Comparison of ENCODE assay signal across 23 mouse cellular contexts in genomic region chr9:102675922-102676321, GRCm38 (mm10). TPM values are rescaled to one million over a fixed set of nuclear protein-coding genes. Genes with fewer than 3 reads are reported as not detected.
DNase-seq lines count a peak whose midpoint lies in the region; ATAC-seq and TF ChIP-seq lines count a peak whose summit lies in the region.
"Had no signal": no experiment of that assay in that cellular context is flagged by ENCODE, and none has a peak within 500 bp of the region (broad histone marks: within the 10 kb centered on the region; RNA-seq: fewer than 3 reads in every experiment).

No protein-coding gene starts in this region.

- WGBS in heart, embryonic 11.5 days (ENCODE audit: insufficient replicate concordance), result 42% methylated on average over 5 of the region's 5 CpGs
- WGBS in intestine, embryonic 15.5 days, result 71% methylated on average over 5 of the region's 5 CpGs
- WGBS in intestine, postnatal 0 days, result 56% methylated on average over 5 of the region's 5 CpGs
- 81% methylated on average over 5 of the region's 5 CpGs for WGBS in stomach, postnatal 0 days
- WGBS in kidney, embryonic 15.5 days, result 85% methylated on average over 5 of the region's 5 CpGs

- H3K27ac ChIP-seq in heart, embryonic 11.5 days (ENCODE audit: low read depth, low read length), result no peak overlapping the region
- H3K27ac ChIP-seq in intestine, embryonic 15.5 days, result no peak overlapping the region
- H3K27ac ChIP-seq in intestine, postnatal 0 days (ENCODE audit: low read depth, low read length), result no peak overlapping the region
- no peak overlapping the region for H3K27ac ChIP-seq in stomach, postnatal 0 days (replicated peaks)
- no peak overlapping the region for H3K27ac ChIP-seq in kidney, embryonic 15.5 days
- H3K27ac ChIP-seq: embryonic facial prominence, embryonic 10.5 days; embryonic facial prominence, embryonic 12.5 days; forebrain, embryonic 12.5 days had no signal

- DNase-seq in heart, postnatal 14 days, result no peak
- no peak for DNase-seq in stomach, postnatal 0 days (ENCODE audit: low spot score)
- no peak for DNase-seq in natural killer cell, adult 2 months (ENCODE audit: low spot score in 2 of 2)
- DNase-seq in left cerebral cortex, adult 9 months (ENCODE audit: low spot score in 2 of 2), result no peak
- DNase-seq: adrenal gland, adult 8-10 months; adrenal gland, postnatal 14 days; adrenal gland, postnatal 36 days; cerebellum, adult 11-12 months; cerebellum, adult 2 months; cerebellum, adult 9-10 months; cerebellum, postnatal 10 days; cerebellum, postnatal 25 days; forebrain, postnatal 0 days had no signal

- no peak overlapping the region for H3K9ac ChIP-seq in heart, embryonic 11.5 days (ENCODE audit: low read depth, low read length)
- no peak overlapping the region for H3K9ac ChIP-seq in intestine, embryonic 15.5 days
- H3K9ac ChIP-seq in intestine, postnatal 0 days (ENCODE audit: low read depth, low read length), result no peak overlapping the region
- no peak overlapping the region for H3K9ac ChIP-seq in stomach, postnatal 0 days (ENCODE audit: low read length)
- H3K9ac ChIP-seq in kidney, embryonic 15.5 days, result no peak overlapping the region
- H3K9ac ChIP-seq: embryonic facial prominence, embryonic 12.5 days; forebrain, embryonic 12.5 days; forebrain, postnatal 0 days had no signal

- no peak overlapping the region for H3K4me2 ChIP-seq in heart, embryonic 11.5 days
- no peak overlapping the region for H3K4me2 ChIP-seq in intestine, embryonic 15.5 days (replicated peaks)
- H3K4me2 ChIP-seq in intestine, postnatal 0 days (replicated peaks; ENCODE audit: low read depth), result no peak overlapping the region
- H3K4me2 ChIP-seq in stomach, postnatal 0 days (replicated peaks; ENCODE audit: low read depth), result no peak overlapping the region
- no peak overlapping the region for H3K4me2 ChIP-seq in kidney, embryonic 15.5 days
- H3K4me2 ChIP-seq: embryonic facial prominence, embryonic 12.5 days; forebrain, embryonic 12.5 days had no signal

- no peak overlapping the region for H3K4me3 ChIP-seq in heart, embryonic 11.5 days (ENCODE audit: low read depth, low read length)
- H3K4me3 ChIP-seq in intestine, embryonic 15.5 days (replicated peaks), result no peak overlapping the region
- H3K4me3 ChIP-seq in intestine, postnatal 0 days (ENCODE audit: low read depth, low read length), result no peak overlapping the region
- H3K4me3 ChIP-seq in stomach, postnatal 0 days (ENCODE audit: low read depth, low read length), result no peak overlapping the region
- H3K4me3 ChIP-seq in kidney, embryonic 15.5 days (replicated peaks), result no peak overlapping the region
- H3K4me3 ChIP-seq: embryonic facial prominence, embryonic 10.5 days; embryonic facial prominence, embryonic 12.5 days; forebrain, embryonic 12.5 days had no signal

- no peak for TF ChIP-seq CTCF in intestine, postnatal 0 days (IDR thresholded peaks at IDR 0.05; ENCODE audit: low read depth)
- no peak for TF ChIP-seq CTCF in stomach, postnatal 0 days (IDR thresholded peaks at IDR 0.05; ENCODE audit: low read depth)

- 0 out of 2 replicates have a peak, but pooled peaks have one; percentile 18 for ATAC-seq in heart, embryonic 11.5 days (replicated peaks; ENCODE audit: insufficient number of reproducible peaks, low FRiP score, low TSS enrichment)
- peak; percentile 65 for ATAC-seq in intestine, embryonic 15.5 days
- peak; percentile 73 for ATAC-seq in intestine, postnatal 0 days
- ATAC-seq in stomach, postnatal 0 days (ENCODE audit: low FRiP score, low TSS enrichment), result peak; percentile 78
- no peak for ATAC-seq in kidney, embryonic 15.5 days (replicated peaks; ENCODE audit: low FRiP score)
- ATAC-seq: activated CD4-positive, CD25-positive, alpha-beta regulatory T cell, adult 4 months; forebrain, embryonic 14.5 days; forebrain, postnatal 0 days had no signal

- TF ChIP-seq EP300 in stomach, postnatal 0 days (optimal IDR thresholded peaks at IDR 0.05), result no peak

- no peaks in the 10 kb centered on the region for H3K36me3 ChIP-seq in heart, embryonic 11.5 days (ENCODE audit: control insufficient read depth, insufficient read depth, low read length)
- H3K36me3 ChIP-seq in intestine, embryonic 15.5 days, result no peaks in the 10 kb centered on the region
- no peaks in the 10 kb centered on the region for H3K36me3 ChIP-seq in intestine, postnatal 0 days (ENCODE audit: control insufficient read depth, insufficient read depth)
- H3K36me3 ChIP-seq in stomach, postnatal 0 days (ENCODE audit: control insufficient read depth, insufficient read depth, low read length), result no peaks in the 10 kb centered on the region
- H3K36me3 ChIP-seq in kidney, embryonic 15.5 days, result no peaks in the 10 kb centered on the region
- H3K36me3 ChIP-seq: embryonic facial prominence, embryonic 10.5 days; embryonic facial prominence, embryonic 12.5 days; forebrain, embryonic 12.5 days had no signal

- no peaks in the 10 kb centered on the region for H3K27me3 ChIP-seq in heart, embryonic 11.5 days (ENCODE audit: control insufficient read depth, insufficient read depth, low read length)
- H3K27me3 ChIP-seq in intestine, embryonic 15.5 days (replicated peaks), result no peaks in the 10 kb centered on the region
- no peaks in the 10 kb centered on the region for H3K27me3 ChIP-seq in intestine, postnatal 0 days (replicated peaks; ENCODE audit: control insufficient read depth, insufficient read depth, low read length)
- H3K27me3 ChIP-seq in stomach, postnatal 0 days (ENCODE audit: control insufficient read depth, insufficient read depth, low read length), result no peaks in the 10 kb centered on the region
- no peaks in the 10 kb centered on the region for H3K27me3 ChIP-seq in kidney, embryonic 15.5 days
- H3K27me3 ChIP-seq: embryonic facial prominence, embryonic 12.5 days; forebrain, embryonic 12.5 days had no signal

- peaks cover 25% of the 10 kb centered on the region for H3K4me1 ChIP-seq in heart, embryonic 11.5 days (ENCODE audit: control insufficient read depth, insufficient read depth, low read length)
- 0 out of 2 replicates have a peak, but pooled peaks cover 5% of the 10 kb centered on the region for H3K4me1 ChIP-seq in intestine, embryonic 15.5 days (replicated peaks)
- no peaks in the 10 kb centered on the region for H3K4me1 ChIP-seq in intestine, postnatal 0 days (replicated peaks; ENCODE audit: control insufficient read depth, insufficient read depth, low read length)
- H3K4me1 ChIP-seq in stomach, postnatal 0 days (replicated peaks; ENCODE audit: control insufficient read depth, insufficient read depth), result peaks cover 3% of the 10 kb centered on the region; the same call in 1 of the 2 replicates
- peaks cover 8% of the 10 kb centered on the region for H3K4me1 ChIP-seq in kidney, embryonic 15.5 days

- intact Hi-C loops in heart, postnatal 14 days (cut with DNase I), result no loop called here

- no peaks in the 10 kb centered on the region for H3K9me3 ChIP-seq in heart, embryonic 11.5 days (replicated peaks; ENCODE audit: control insufficient read depth, low read length)
- no peaks in the 10 kb centered on the region for H3K9me3 ChIP-seq in intestine, embryonic 15.5 days
- no peaks in the 10 kb centered on the region for H3K9me3 ChIP-seq in intestine, postnatal 0 days (ENCODE audit: control insufficient read depth)
- no peaks in the 10 kb centered on the region for H3K9me3 ChIP-seq in stomach, postnatal 0 days (ENCODE audit: control insufficient read depth, low read length)
- H3K9me3 ChIP-seq in kidney, embryonic 15.5 days (replicated peaks), result no peaks in the 10 kb centered on the region
- H3K9me3 ChIP-seq: embryonic facial prominence, embryonic 10.5 days; embryonic facial prominence, embryonic 12.5 days; forebrain, embryonic 12.5 days had no signal

RNA-seq across cellular contexts. Expression of gene Amotl2, which starts 40.5 kb away (rescaled TPM):
- polyA plus RNA-seq in heart, embryonic 11.5 days (2014; fragmentation: Nextera tagmentation; extraction: Ambion mirVana), result 28.7 and 33.7 TPM in 2 replicates
- 10 to 100 TPM; 61.6 to 64.6 TPM for total RNA-seq in heart, postnatal 14 days (2021)
- 31.8 and 32.9 TPM in 2 replicates for polyA plus RNA-seq in intestine, embryonic 15.5 days (2015; fragmentation: Nextera tagmentation; extraction: Ambion mirVana)
- polyA plus RNA-seq in intestine, postnatal 0 days (2015; fragmentation: Nextera tagmentation; extraction: Ambion mirVana), result 12.4 and 13.4 TPM in 2 replicates
- polyA plus RNA-seq in stomach, postnatal 0 days (2015; fragmentation: Nextera tagmentation; extraction: Ambion mirVana), result 18.6 and 22.7 TPM in 2 replicates
- 43.3 and 45.1 TPM in 2 replicates for polyA plus RNA-seq in kidney, embryonic 15.5 days (2015; fragmentation: Nextera tagmentation; extraction: Ambion mirVana)
- total RNA-seq: MEL had no signal
- polyA plus RNA-seq: activated CD4-positive, CD25-positive, alpha-beta regulatory T cell, adult 4 months had no signal

RNA-seq across cellular contexts. Expression of gene Cep63, which starts 49.6 kb away (rescaled TPM):
- 34.2 and 48.8 TPM in 2 replicates for polyA plus RNA-seq in heart, embryonic 11.5 days (2014; fragmentation: Nextera tagmentation; extraction: Ambion mirVana)
- 10 to 100 TPM; 32.2 to 33.5 TPM for total RNA-seq in heart, postnatal 14 days (2021)
- polyA plus RNA-seq in intestine, embryonic 15.5 days (2015; fragmentation: Nextera tagmentation; extraction: Ambion mirVana), result 42.0 and 47.7 TPM in 2 replicates
- polyA plus RNA-seq in intestine, postnatal 0 days (2015; fragmentation: Nextera tagmentation; extraction: Ambion mirVana), result 25.8 and 30.8 TPM in 2 replicates
- 24.4 and 27.8 TPM in 2 replicates for polyA plus RNA-seq in stomach, postnatal 0 days (2015; fragmentation: Nextera tagmentation; extraction: Ambion mirVana)
- 59.3 and 61.7 TPM in 2 replicates for polyA plus RNA-seq in kidney, embryonic 15.5 days (2015; fragmentation: Nextera tagmentation; extraction: Ambion mirVana)

RNA-seq across cellular contexts. Expression of gene Anapc13, which starts 49.8 kb away (rescaled TPM):
- 201 and 210 TPM in 2 replicates for polyA plus RNA-seq in heart, embryonic 11.5 days (2014; fragmentation: Nextera tagmentation; extraction: Ambion mirVana)
- total RNA-seq in heart, postnatal 14 days (2021), result 100 to 1,000 TPM; 282 to 299 TPM
- polyA plus RNA-seq in intestine, embryonic 15.5 days (2015; fragmentation: Nextera tagmentation; extraction: Ambion mirVana), result 194 and 206 TPM in 2 replicates
- polyA plus RNA-seq in intestine, postnatal 0 days (2015; fragmentation: Nextera tagmentation; extraction: Ambion mirVana), result 182 and 204 TPM in 2 replicates
- 172 and 179 TPM in 2 replicates for polyA plus RNA-seq in stomach, postnatal 0 days (2015; fragmentation: Nextera tagmentation; extraction: Ambion mirVana)
- polyA plus RNA-seq in kidney, embryonic 15.5 days (2015; fragmentation: Nextera tagmentation; extraction: Ambion mirVana), result 197 and 211 TPM in 2 replicates
